Mouse (Mus musculus) liver, postnatal 0 days (tissue): Measurements from ENCODE around the gene Tpd52l1.

ENCODE experiments used
- CTCF ChIP-seq: sonication (generic); IDR thresholded peaks from 2 replicates; pipeline ENCODE4 v1.5.1; 2016; ENCODE audit warnings: antibody characterized with exemption, low read depth
- EP300 ChIP-seq: IDR thresholded peaks from 2 replicates; pipeline ENCODE4 v1.6.1; 2016; ENCODE audit warnings: antibody characterized with exemption, low read depth, mild to moderate bottlenecking

- TF ChIP-seq CTCF, result no peak
- TF ChIP-seq EP300, result no peak
Observed at GRCm38 (mm10) chr10:31444206-31444605, 1.6 kb downstream of the Tpd52l1 start.
